Mouse (Mus musculus): Measurements from ENCODE around the gene Plscr3. TPM values are rescaled to one million over a fixed set of nuclear protein-coding genes. Genes with fewer than 3 reads are reported as not detected.

Gene Plscr3
- polyA plus RNA-seq, 1 experiment = 132 TPM

GRCm38 (mm10) chr11:69802648-69803105 lies 43.5 kb upstream of the Plscr3 start:
- peak; percentile 83 for DNase-seq
- under 1% methylated on average over 33 of the region's 33 CpGs for WGBS

GRCm38 (mm10) chr11:69803328-69803727 lies 42.8 kb upstream of the Plscr3 start:
- Histone ChIP-seq H3K4me1 (replicated peaks; ENCODE audit: control insufficient read depth, insufficient read depth, low read length) (peaks cover 36% of the 10 kb centered on the region), H3K36me3 (ENCODE audit: control insufficient read depth, insufficient read depth, low read length) (no peaks in the 10 kb centered on the region), H3K27ac (ENCODE audit: control insufficient read depth, insufficient read depth, low read length) (no peak overlapping the region), H3K4me3 (ENCODE audit: control insufficient read depth, insufficient read depth, low read length) (peak overlapping the region; percentile 33), H3K27me3 (ENCODE audit: control insufficient read depth, insufficient read depth, low read length) (peaks cover 20% of the 10 kb centered on the region; the same call in 1 of the 2 replicates)
- 8% methylated on average over 12 of the region's 12 CpGs for WGBS
- TF ChIP-seq CTCF (IDR thresholded peaks at IDR 0.05; ENCODE audit: borderline replicate concordance, control insufficient read depth, extremely low read depth, insufficient read depth, low read length, poor library complexity) = no peak
- TF ChIP-seq POLR2A (IDR thresholded peaks at IDR 0.05; ENCODE audit: control insufficient read depth, extremely low read depth, insufficient read depth, low read length, poor library complexity) = no peak
- DNase-seq = no peak

More at GRCm38 (mm10) chr11:69802648-69803105, 43.5 kb upstream of the Plscr3 start:
- H3K36me3 ChIP-seq (ENCODE audit: control insufficient read depth, insufficient read depth, low read length) = no peaks in the 10 kb centered on the region
- peaks cover 36% of the 10 kb centered on the region for H3K4me1 ChIP-seq (replicated peaks; ENCODE audit: control insufficient read depth, insufficient read depth, low read length)
- peak overlapping the region; percentile 50 for H3K4me3 ChIP-seq (ENCODE audit: control insufficient read depth, insufficient read depth, low read length)
- peaks cover 20% of the 10 kb centered on the region; the same call in 1 of the 2 replicates for H3K27me3 ChIP-seq (ENCODE audit: control insufficient read depth, insufficient read depth, low read length)
- no peak overlapping the region for H3K27ac ChIP-seq (ENCODE audit: control insufficient read depth, insufficient read depth, low read length)
- TF ChIP-seq POLR2A (IDR thresholded peaks at IDR 0.05; ENCODE audit: control insufficient read depth, extremely low read depth, insufficient read depth, low read length, poor library complexity) (no peak), CTCF (IDR thresholded peaks at IDR 0.05; ENCODE audit: borderline replicate concordance, control insufficient read depth, extremely low read depth, insufficient read depth, low read length, poor library complexity) (no peak)

DNA sequence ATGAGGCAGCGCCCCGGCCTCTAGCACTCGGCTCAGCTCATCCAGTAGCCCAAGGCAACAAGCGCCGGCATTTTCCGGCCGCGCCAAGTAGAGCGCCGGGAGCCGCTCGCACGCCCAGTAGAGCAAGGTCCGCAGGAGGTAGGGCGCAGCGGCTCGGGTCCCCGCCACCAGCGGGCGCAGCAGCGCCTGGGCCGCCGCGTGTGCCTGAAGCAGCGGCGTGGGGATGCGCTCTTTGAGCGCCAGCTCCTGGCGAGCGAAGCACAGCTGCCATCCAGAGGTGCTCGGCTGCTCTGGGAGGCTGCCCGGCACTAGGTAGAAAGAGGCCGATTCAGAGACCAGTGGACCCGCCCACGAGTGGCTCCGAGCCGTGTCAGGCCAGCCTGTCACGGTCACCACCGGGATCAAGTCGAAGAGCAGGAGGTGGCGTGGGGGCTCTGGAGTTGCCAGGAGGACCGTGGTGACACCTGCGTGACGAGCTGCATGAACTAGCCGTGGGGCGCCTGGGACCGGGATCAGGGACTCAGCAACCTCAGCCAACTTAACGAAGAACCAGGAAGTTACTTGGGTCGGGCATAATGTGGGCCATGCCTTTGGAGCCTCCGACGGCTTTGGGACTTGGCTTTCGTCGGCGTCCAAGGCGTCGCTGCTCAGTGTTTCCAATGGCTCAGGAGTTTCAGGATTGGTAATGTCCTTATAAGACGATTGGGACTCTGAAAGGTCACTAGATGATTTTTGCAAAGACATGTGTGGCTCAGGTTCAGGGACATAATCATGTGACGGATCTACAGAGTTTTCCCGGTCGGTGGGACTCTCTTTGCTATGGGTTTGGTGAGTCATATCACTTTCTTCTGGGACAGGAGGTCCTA lies 42.2 kb upstream of the Plscr3 start:
- Histone ChIP-seq H3K36me3 (ENCODE audit: control insufficient read depth, insufficient read depth, low read length) (no peaks in the 10 kb centered on the region), H3K4me3 (ENCODE audit: control insufficient read depth, insufficient read depth, low read length) (peak overlapping the region; percentile 33), H3K27me3 (ENCODE audit: control insufficient read depth, insufficient read depth, low read length) (peaks cover 20% of the 10 kb centered on the region; the same call in 1 of the 2 replicates), H3K27ac (ENCODE audit: control insufficient read depth, insufficient read depth, low read length) (no peak overlapping the region), H3K4me1 (replicated peaks; ENCODE audit: control insufficient read depth, insufficient read depth, low read length) (peaks cover 36% of the 10 kb centered on the region)
- TF ChIP-seq POLR2A (IDR thresholded peaks at IDR 0.05; ENCODE audit: control insufficient read depth, extremely low read depth, insufficient read depth, low read length, poor library complexity) = no peak
- TF ChIP-seq CTCF (IDR thresholded peaks at IDR 0.05; ENCODE audit: borderline replicate concordance, control insufficient read depth, extremely low read depth, insufficient read depth, low read length, poor library complexity) = peak; percentile 94
- WGBS = 6% methylated on average over 60 of the region's 60 CpGs
- DNase-seq = peak; percentile 78

- Histone ChIP-seq H3K27me3 (ENCODE audit: control insufficient read depth, insufficient read depth, low read length) (peaks cover 20% of the 10 kb centered on the region; the same call in 1 of the 2 replicates), H3K27ac (ENCODE audit: control insufficient read depth, insufficient read depth, low read length) (no peak overlapping the region), H3K36me3 (ENCODE audit: control insufficient read depth, insufficient read depth, low read length) (no peaks in the 10 kb centered on the region), H3K4me3 (ENCODE audit: control insufficient read depth, insufficient read depth, low read length) (no peak overlapping the region), H3K4me1 (replicated peaks; ENCODE audit: control insufficient read depth, insufficient read depth, low read length) (peaks cover 36% of the 10 kb centered on the region)
- no peak for DNase-seq
- WGBS = 59% methylated on average over 12 of the region's 12 CpGs
- TF ChIP-seq POLR2A (IDR thresholded peaks at IDR 0.05; ENCODE audit: control insufficient read depth, extremely low read depth, insufficient read depth, low read length, poor library complexity) (no peak), CTCF (IDR thresholded peaks at IDR 0.05; ENCODE audit: borderline replicate concordance, control insufficient read depth, extremely low read depth, insufficient read depth, low read length, poor library complexity) (no peak)
Measured at GRCm38 (mm10) chr11:69804652-69804940, 41.6 kb upstream of the Plscr3 start.

- Histone ChIP-seq H3K36me3 (ENCODE audit: control insufficient read depth, insufficient read depth, low read length) (no peaks in the 10 kb centered on the region), H3K4me3 (ENCODE audit: control insufficient read depth, insufficient read depth, low read length) (no peak within 1 kb of the TSS), H3K4me1 (replicated peaks; ENCODE audit: control insufficient read depth, insufficient read depth, low read length) (peaks cover 34% of the 10 kb centered on the region), H3K27me3 (ENCODE audit: control insufficient read depth, insufficient read depth, low read length) (peaks cover 20% of the 10 kb centered on the region; the same call in 1 of the 2 replicates), H3K27ac (ENCODE audit: control insufficient read depth, insufficient read depth, low read length) (no peak within 1 kb of the TSS)
- DNase-seq = no peak
- TF ChIP-seq POLR2A (IDR thresholded peaks at IDR 0.05; ENCODE audit: control insufficient read depth, extremely low read depth, insufficient read depth, low read length, poor library complexity) = no peak
- 67% methylated on average over 29 of the region's 29 CpGs for WGBS
Measured at GRCm38 (mm10) chr11:69804972-69805909, 40.9 kb upstream of the Plscr3 start, which contains the start of gene Tmem102. TSS of gene Tmem102 (minus strand) at chr11:69805624.

- Histone ChIP-seq H3K4me3 (ENCODE audit: control insufficient read depth, insufficient read depth, low read length) (no peak overlapping the region), H3K36me3 (ENCODE audit: control insufficient read depth, insufficient read depth, low read length) (no peaks in the 10 kb centered on the region), H3K4me1 (replicated peaks; ENCODE audit: control insufficient read depth, insufficient read depth, low read length) (peaks cover 23% of the 10 kb centered on the region), H3K27me3 (ENCODE audit: control insufficient read depth, insufficient read depth, low read length) (peaks cover 12% of the 10 kb centered on the region; the same call in 1 of the 2 replicates), H3K27ac (ENCODE audit: control insufficient read depth, insufficient read depth, low read length) (no peak overlapping the region)
- WGBS = 94% methylated on average over 4 of the region's 4 CpGs
- DNase-seq = no peak
- TF ChIP-seq POLR2A (IDR thresholded peaks at IDR 0.05; ENCODE audit: control insufficient read depth, extremely low read depth, insufficient read depth, low read length, poor library complexity) (no peak), CTCF (IDR thresholded peaks at IDR 0.05; ENCODE audit: borderline replicate concordance, control insufficient read depth, extremely low read depth, insufficient read depth, low read length, poor library complexity) (no peak)
Measured at GRCm38 (mm10) chr11:69806378-69806777, 39.8 kb upstream of the Plscr3 start.

All from thymus, adult 2 months (tissue).